Mouse (Mus musculus): ENCODE results near the gene Pgam2. TPM values are rescaled to one million over a fixed set of nuclear protein-coding genes. Genes with fewer than 3 reads are reported as not detected.
A peak's percentile ranks its signal among the peaks of the same experiment; 100 is the strongest.

Pgam2 gene
- total RNA-seq, 2 experiments from 2014 or later, result 827 to 1,050 TPM

DNA sequence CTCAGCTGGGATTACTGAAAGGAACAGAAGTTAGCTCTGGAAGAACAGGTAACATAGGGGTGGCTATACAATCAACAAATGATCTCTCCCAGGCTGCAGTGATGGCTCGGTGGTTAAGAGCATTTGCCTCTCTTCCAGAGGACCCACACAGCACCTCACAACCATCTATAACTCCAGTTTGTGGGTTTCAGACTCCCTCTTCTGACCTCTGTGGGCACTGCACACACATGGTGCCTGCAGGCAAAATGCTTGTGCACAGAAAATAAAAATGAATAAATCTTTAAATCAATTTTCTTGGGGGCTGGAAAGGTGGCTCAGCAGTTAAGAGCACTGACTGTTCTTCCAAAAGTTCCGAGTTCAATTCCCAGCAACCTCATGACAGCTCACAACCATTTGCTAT, 25.1 kb downstream of the Pgam2 start:
- no peak for DNase-seq

DNA sequence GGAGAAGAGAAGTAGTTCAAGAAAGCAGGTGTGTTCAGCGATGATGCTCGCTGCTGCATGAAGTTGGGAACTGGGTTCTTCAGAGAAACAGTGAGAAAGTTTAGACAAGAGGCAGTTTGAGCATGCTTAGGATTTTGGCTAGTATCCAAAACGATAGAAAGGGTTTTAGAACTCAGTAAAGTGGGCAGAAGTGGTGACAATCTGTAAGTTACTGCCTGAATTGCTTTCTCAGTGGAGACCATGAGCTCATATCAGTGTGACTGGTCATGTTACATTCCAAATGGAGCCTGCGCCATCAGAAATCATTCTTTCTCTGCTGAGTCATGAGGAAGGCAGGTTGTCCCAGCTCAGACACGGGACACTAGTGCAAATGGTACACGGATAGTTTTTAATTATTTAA, 37.5 kb downstream of the Pgam2 start:
- no peak for DNase-seq

GRCm38 (mm10) chr11:5762633-5762982, 40.9 kb downstream of the Pgam2 start:
- DNase-seq, result no peak

GRCm38 (mm10) chr11:5761820-5762632, 41.5 kb downstream of the Pgam2 start, which contains the start of gene Urgcp:
TSS of gene Urgcp (minus strand) at chr11:5762376.
- DNase-seq, result peak; percentile 96 to 97

GRCm38 (mm10) chr11:5753755-5754154, 49.8 kb downstream of the Pgam2 start:
- no peak for DNase-seq

Other genes with a start within 250 kb of the Pgam2 start
- gene Ankrd36, start 234.0 kb downstream of the Pgam2 start, total RNA-seq (2021), result not detected
- 100 to 1,000 TPM; 152 to 158 TPM for gene Mrps24, start 88.1 kb downstream of the Pgam2 start, total RNA-seq (2021)
- 10 to 100 TPM; 58.9 to 59.4 TPM for gene Urgcp, start 41.4 kb downstream of the Pgam2 start, total RNA-seq (2021)
- 10 to 100 TPM; 29.3 to 31.6 TPM for gene Dbnl, start 15.2 kb downstream of the Pgam2 start, total RNA-seq (2021)
- 1 to 10 TPM; 1.7 to 3.3 TPM for gene Polm, start 34.3 kb upstream of the Pgam2 start, total RNA-seq (2021)
- gene Aebp1, start 58.2 kb upstream of the Pgam2 start, total RNA-seq (2021), result 10 to 100 TPM; 16.4 to 26.9 TPM
- gene Pold2, start 74.6 kb upstream of the Pgam2 start, total RNA-seq (2021), result 10 to 100 TPM; 35.4 to 40.6 TPM
- gene Myl7, start 95.0 kb upstream of the Pgam2 start, total RNA-seq (2021), result 100 to 1,000 TPM; 602 to 633 TPM
- gene Gck, start 146.3 kb upstream of the Pgam2 start, total RNA-seq (2021), result 10 to 100 TPM; 15.4 to 18.5 TPM
- gene Ykt6, start 152.0 kb upstream of the Pgam2 start, total RNA-seq (2021), result 10 to 100 TPM; 59.5 to 71.5 TPM

Measured in heart, adult 18-20 months (tissue).